Mouse (Mus musculus) limb, embryonic 14.5 days (tissue): ENCODE measurements around the gene Thsd1. TPM values are rescaled to one million over a fixed set of nuclear protein-coding genes. Genes with fewer than 3 reads are reported as not detected.

Source experiments
- ATAC-seq: fragments of 200-750 bp; cut with Nextera tagmentation; 2 replicates; pipeline ENCODE4 v1.8.0; 2017; ENCODE audit warnings: low read depth, moderate number of reproducible peaks, moderate TSS enrichment; ENCODE audit not compliant: low FRiP score
- DNase-seq: peaks from one replicate; pipeline ENCODE4 v3.0.0-alpha.2; 2015; ENCODE audit warnings: low spot score
- H3K27ac ChIP-seq: fragments of 300-500 bp; sonication (generic); replicated peaks from 2 replicates; pipeline ENCODE4 v1.5.1; 2014; ENCODE audit warnings: low read depth, mild to moderate bottlenecking, low read length, moderate library complexity, mixed read lengths
- H3K27me3 ChIP-seq: fragments of 300-500 bp; sonication (generic); 2 replicates; pipeline ENCODE4 v1.6.1; 2014; ENCODE audit warnings: low read length, mixed read lengths; ENCODE audit not compliant: control insufficient read depth, insufficient read depth
- H3K36me3 ChIP-seq: fragments of 300-500 bp; sonication (generic); 2 replicates; pipeline ENCODE4 v1.6.1; 2014; ENCODE audit warnings: mild to moderate bottlenecking, low read length, moderate library complexity, mixed read lengths; ENCODE audit not compliant: control insufficient read depth, insufficient read depth
- H3K4me1 ChIP-seq: fragments of 300-500 bp; sonication (generic); 2 replicates; pipeline ENCODE4 v1.6.1; 2014; ENCODE audit warnings: antibody characterized with exemption, low read length, mixed read lengths; ENCODE audit not compliant: control insufficient read depth, insufficient read depth
- H3K4me2 ChIP-seq: fragments of 300-500 bp; sonication (generic); replicated peaks from 2 replicates; pipeline ENCODE4 v1.6.1; 2014; ENCODE audit warnings: low read depth, mild to moderate bottlenecking, low read length, moderate library complexity; ENCODE audit not compliant: severe bottlenecking
- H3K4me3 ChIP-seq: fragments of 300-500 bp; sonication (generic); replicated peaks from 2 replicates; pipeline ENCODE4 v1.5.1; 2014; ENCODE audit warnings: low read length
- H3K9ac ChIP-seq: fragments of 300-500 bp; sonication (generic); 2 replicates; pipeline ENCODE4 v1.6.1; 2014; ENCODE audit warnings: mild to moderate bottlenecking, low read depth, low read length, moderate library complexity; ENCODE audit not compliant: severe bottlenecking
- H3K9me3 ChIP-seq: fragments of 300-500 bp; sonication (generic); 2 replicates; pipeline ENCODE4 v1.6.1; 2016; ENCODE audit warnings: low read length; ENCODE audit not compliant: control insufficient read depth
- POLR2A ChIP-seq: fragments of 200-500 bp; IDR thresholded peaks from 2 replicates; pipeline ENCODE4 v1.8.0; 2012; ENCODE audit warnings: inconsistent platforms, mild to moderate bottlenecking, moderate library complexity, borderline replicate concordance; ENCODE audit not compliant: insufficient read depth, insufficient read length; ENCODE audit errors: extremely low read depth
- WGBS: fragments of 180-500 bp; shearing (Covaris S2); extraction: QIAGEN DNeasy Blood & Tissue Kit; methylation state at CpG from one replicate; pipeline ENCODE4 v1.1.7; 2014; 5-methylcytosine and 5-hydroxymethylcytosine counted together
- polyA plus RNA-seq, 2 experiments: library from polyadenylated mRNA; depleted of rRNA in 1 of 2; stranded (reverse) in 1 of 2; unstranded in 1 of 2; fragments of >200 nt; fragmentation: Nextera tagmentation in 1 of 2; extraction: Ambion mirVana in 1 of 2; gene quantifications; 2 replicates each; pipeline versions ENCODE4 v1.2.1 to v1.2.3; 2012 to 2014

Thsd1 gene
- polyA plus RNA-seq, 2 experiments, result 10.6 to 12.9 TPM

DNA sequence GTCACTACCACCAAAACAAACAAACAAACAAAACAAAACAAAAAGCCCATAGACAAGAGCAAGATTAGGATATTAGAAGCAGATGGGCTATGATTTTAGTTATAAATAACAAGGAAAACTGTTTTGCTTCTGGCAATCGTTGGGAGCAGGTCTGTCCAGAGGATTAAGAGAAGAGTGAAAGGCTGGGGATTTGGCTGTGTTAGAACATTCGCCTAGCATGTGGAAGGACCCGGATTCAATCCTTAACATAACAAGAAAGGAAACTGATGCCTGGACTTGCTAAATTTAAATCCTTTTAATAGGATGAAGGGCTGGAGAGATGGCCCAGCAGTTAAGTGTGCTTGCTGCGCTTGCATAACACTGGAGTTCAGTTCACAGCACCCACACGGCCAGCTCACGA lies 37.2 kb downstream of the Thsd1 start:
- 71% methylated on average over 6 of the region's 6 CpGs for WGBS
- no peaks in the 10 kb centered on the region for H3K9me3 ChIP-seq
- no peak overlapping the region for H3K9ac ChIP-seq
- ATAC-seq (no peak), DNase-seq (no peak)
- H3K27me3 ChIP-seq, result no peaks in the 10 kb centered on the region
- peaks cover 2% of the 10 kb centered on the region; the same call in 1 of the 2 replicates for H3K4me1 ChIP-seq
- no peak overlapping the region for H3K4me2 ChIP-seq
- TF ChIP-seq POLR2A, result no peak
- no peak overlapping the region for H3K27ac ChIP-seq
- H3K36me3 ChIP-seq, result no peaks in the 10 kb centered on the region
- no peak overlapping the region for H3K4me3 ChIP-seq

DNA sequence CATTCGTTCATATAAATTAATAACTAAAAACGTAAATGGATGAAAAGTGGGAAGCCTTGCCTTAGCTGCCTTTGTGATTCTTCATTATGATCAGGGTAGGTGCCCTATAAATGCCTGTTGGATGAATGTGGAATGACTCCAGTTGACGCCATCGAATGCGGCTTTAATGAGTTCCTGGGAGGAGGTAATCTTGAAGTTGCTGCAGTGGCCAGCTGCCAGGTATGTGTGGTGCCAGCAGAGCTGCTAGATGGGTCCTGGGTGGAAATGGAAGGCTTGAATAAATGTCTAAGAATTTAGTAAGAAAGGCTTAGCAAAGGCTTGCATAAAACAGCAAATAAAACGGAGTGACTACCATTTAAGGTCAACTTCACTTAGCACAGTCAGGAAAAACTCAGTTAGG lies 37.7 kb downstream of the Thsd1 start:
- no peak overlapping the region for H3K4me3 ChIP-seq
- no peak for TF ChIP-seq POLR2A
- no peaks in the 10 kb centered on the region for H3K9me3 ChIP-seq
- H3K4me2 ChIP-seq, result no peak overlapping the region
- DNase-seq (peak; percentile 40), ATAC-seq (peak; percentile 41; the same call in 1 of the 2 replicates)
- no peak overlapping the region for H3K27ac ChIP-seq
- H3K36me3 ChIP-seq, result no peaks in the 10 kb centered on the region
- peaks cover 2% of the 10 kb centered on the region; the same call in 1 of the 2 replicates for H3K4me1 ChIP-seq
- 58% methylated on average over 6 of the region's 6 CpGs for WGBS
- no peaks in the 10 kb centered on the region for H3K27me3 ChIP-seq
- no peak overlapping the region for H3K9ac ChIP-seq

DNA sequence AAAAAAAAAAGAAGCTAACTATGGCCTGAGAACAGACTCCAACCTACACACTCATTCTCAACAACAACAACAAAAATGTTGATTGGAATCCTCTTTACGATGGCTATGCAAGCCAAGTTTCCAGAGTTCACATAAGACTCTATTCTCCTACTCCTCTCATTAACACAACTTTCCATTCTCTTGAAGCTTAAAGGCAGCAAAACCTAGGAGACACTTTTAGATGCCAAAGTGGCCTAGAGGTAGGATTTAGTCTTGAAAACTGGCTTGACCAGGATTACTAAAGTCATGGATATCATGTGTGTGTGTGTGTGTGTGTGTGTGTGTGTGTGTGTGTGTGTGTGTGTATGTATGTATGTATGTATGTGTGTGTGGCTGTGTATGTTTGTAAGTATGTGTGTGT lies 38.1 kb downstream of the Thsd1 start:
- Histone ChIP-seq H3K4me1 (peaks cover 2% of the 10 kb centered on the region; the same call in 1 of the 2 replicates), H3K9me3 (no peaks in the 10 kb centered on the region), H3K4me2 (no peak overlapping the region), H3K36me3 (no peaks in the 10 kb centered on the region), H3K27me3 (no peaks in the 10 kb centered on the region), H3K4me3 (no peak overlapping the region), H3K27ac (no peak overlapping the region), H3K9ac (no peak overlapping the region)
- peak; percentile 15 for DNase-seq
- ATAC-seq, result 0 out of 2 replicates have a peak, but pooled peaks have one; percentile 6
- TF ChIP-seq POLR2A, result no peak
- 78% methylated on average over 1 of the region's 1 CpGs for WGBS

DNA sequence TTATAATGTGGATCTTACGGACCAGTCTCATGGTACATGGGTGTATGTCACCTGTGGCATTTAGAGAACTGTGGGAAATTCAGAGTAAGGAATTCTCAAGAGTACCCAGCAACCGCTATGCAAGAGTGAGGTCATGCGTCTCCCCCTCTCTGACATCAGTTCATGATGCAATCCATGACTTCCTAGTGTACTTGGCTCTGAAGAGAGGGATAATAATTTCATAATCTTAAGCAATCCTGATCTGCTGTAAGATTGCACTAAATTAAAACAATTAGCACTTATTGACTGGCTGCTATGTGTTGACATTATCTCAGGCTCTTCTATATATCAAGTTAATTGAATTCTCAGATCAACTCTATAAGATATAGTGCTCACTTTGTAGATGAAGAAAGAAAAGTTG lies 39.7 kb downstream of the Thsd1 start:
- ATAC-seq, result no peak
- WGBS, result 94% methylated on average over 3 of the region's 3 CpGs
- no peak overlapping the region for H3K4me2 ChIP-seq
- H3K9me3 ChIP-seq, result no peaks in the 10 kb centered on the region
- H3K27ac ChIP-seq, result no peak overlapping the region
- H3K4me3 ChIP-seq, result no peak overlapping the region
- no peaks in the 10 kb centered on the region for H3K36me3 ChIP-seq
- H3K27me3 ChIP-seq, result no peaks in the 10 kb centered on the region
- no peak for TF ChIP-seq POLR2A
- H3K9ac ChIP-seq, result no peak overlapping the region
- peaks cover 2% of the 10 kb centered on the region; the same call in 1 of the 2 replicates for H3K4me1 ChIP-seq
- no peak for DNase-seq

DNA sequence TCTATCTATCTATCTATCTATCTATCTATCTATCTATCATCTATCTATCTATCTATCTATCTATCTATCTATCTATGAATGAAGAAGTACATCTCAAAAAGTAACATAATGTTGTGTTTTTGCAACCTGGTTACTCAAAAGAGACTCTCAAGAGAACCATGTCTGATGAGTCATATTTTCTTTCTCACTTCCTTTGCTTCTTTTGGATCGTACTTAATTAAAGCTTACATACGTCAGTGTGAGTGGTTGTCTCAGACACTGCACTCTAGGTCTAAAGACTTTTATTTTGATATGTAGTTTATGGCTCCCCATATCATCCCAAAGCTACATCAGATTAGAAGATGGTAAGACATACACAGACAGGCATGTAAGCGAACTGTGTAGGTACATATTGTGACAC lies 46.0 kb downstream of the Thsd1 start:
- DNase-seq, result no peak
- 83% methylated on average over 3 of the region's 3 CpGs for WGBS
- no peaks in the 10 kb centered on the region for H3K36me3 ChIP-seq
- TF ChIP-seq POLR2A, result no peak
- H3K27ac ChIP-seq, result no peak overlapping the region
- H3K4me2 ChIP-seq, result no peak overlapping the region
- no peak overlapping the region for H3K4me3 ChIP-seq
- H3K4me1 ChIP-seq, result no peaks in the 10 kb centered on the region
- H3K9me3 ChIP-seq, result no peaks in the 10 kb centered on the region
- H3K9ac ChIP-seq, result no peak overlapping the region
- no peak for ATAC-seq
- H3K27me3 ChIP-seq, result no peaks in the 10 kb centered on the region

DNA sequence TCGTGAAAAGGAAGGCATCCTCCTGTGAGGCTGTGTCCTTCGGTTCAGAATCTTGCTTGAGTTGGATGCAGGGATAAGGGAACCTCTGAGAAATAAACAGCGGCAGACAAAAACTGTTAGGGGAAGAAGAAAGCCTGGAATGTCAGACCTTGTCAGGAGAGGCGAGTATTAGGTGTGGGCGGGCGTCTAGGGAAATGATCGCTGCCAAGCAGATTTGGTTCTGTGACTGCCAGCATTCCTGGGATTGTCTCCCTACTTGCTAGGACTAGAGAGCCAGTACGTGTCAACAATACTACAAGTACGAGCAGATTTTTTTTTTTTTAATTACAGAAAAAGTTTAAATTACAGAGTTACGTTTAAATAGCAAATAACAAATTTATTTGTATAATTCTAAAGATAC lies 47.5 kb downstream of the Thsd1 start:
- TF ChIP-seq POLR2A, result no peak
- DNase-seq (no peak), ATAC-seq (no peak)
- Histone ChIP-seq H3K36me3 (no peaks in the 10 kb centered on the region), H3K27me3 (no peaks in the 10 kb centered on the region), H3K9ac (no peak overlapping the region), H3K4me3 (no peak overlapping the region), H3K4me1 (no peaks in the 10 kb centered on the region), H3K27ac (no peak overlapping the region), H3K4me2 (no peak overlapping the region), H3K9me3 (no peaks in the 10 kb centered on the region)
- 71% methylated on average over 10 of the region's 10 CpGs for WGBS
